Comparison of ENCODE assay signal across 7 mouse cellular contexts in the genomic region with DNA sequence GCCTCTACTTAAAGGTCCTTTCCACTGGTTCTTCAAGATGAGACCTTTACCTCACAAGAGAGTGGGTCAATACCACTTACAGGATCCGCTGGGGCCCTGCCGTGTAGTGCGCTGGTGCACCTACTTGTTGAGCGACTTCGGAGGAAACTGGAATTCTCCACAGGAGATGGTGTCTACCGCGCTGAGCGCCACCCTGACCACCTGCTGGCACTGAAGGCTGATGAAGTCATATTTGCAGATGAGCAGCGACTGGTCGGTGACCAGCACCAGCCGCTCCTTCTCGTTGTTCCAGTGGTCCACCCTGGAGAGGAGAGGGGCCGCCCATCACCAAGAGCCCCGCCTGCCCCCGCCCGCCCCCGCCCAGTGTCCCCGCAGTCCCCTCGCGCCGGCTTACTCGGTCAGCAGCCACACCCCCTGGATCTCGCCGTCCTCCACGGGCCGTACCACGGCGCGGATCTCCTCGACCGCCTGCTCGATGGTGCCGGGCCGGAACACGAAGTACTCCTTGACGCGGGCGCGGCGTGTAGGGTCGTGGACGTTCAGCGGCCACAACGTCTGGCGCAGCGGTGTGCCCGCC. TPM values are rescaled to one million over a fixed set of nuclear protein-coding genes. Genes with fewer than 3 reads are reported as not detected.
A peak's percentile ranks its signal among the peaks of the same experiment; 100 is the strongest.
DNase-seq lines count a peak whose midpoint lies in the region; ATAC-seq and TF ChIP-seq lines count a peak whose summit lies in the region.

No protein-coding gene starts in this region.

- H3K9me3 ChIP-seq in forebrain, embryonic 15.5 days: no peaks in the 10 kb centered on the region
- no peaks in the 10 kb centered on the region for H3K9me3 ChIP-seq in midbrain, embryonic 14.5 days (ENCODE audit: control insufficient read depth, low read length)

- 2% methylated on average over 46 of the region's 47 CpGs for WGBS in forebrain, embryonic 15.5 days
- WGBS in midbrain, embryonic 14.5 days: 2% methylated on average over 47 of the region's 47 CpGs

- no peak for TF ChIP-seq CTCF in bone marrow macrophage, adult 2 months (IDR thresholded peaks at IDR 0.05; ENCODE audit: low read depth, low read length)

- H3K27me3 ChIP-seq in forebrain, embryonic 15.5 days: no peaks in the 10 kb centered on the region
- no peaks in the 10 kb centered on the region for H3K27me3 ChIP-seq in midbrain, embryonic 14.5 days (ENCODE audit: control insufficient read depth, insufficient read depth, low read length)

- H3K36me3 ChIP-seq in forebrain, embryonic 15.5 days: peaks cover 36% of the 10 kb centered on the region
- H3K36me3 ChIP-seq in midbrain, embryonic 14.5 days (ENCODE audit: control insufficient read depth, insufficient read depth, low read length): peaks cover 39% of the 10 kb centered on the region

- peak overlapping the region; percentile 81 for H3K4me2 ChIP-seq in forebrain, embryonic 15.5 days (replicated peaks)
- H3K4me2 ChIP-seq in midbrain, embryonic 14.5 days (ENCODE audit: low read length): peak overlapping the region; percentile 77

- peak; percentile 69 for ATAC-seq in forebrain, embryonic 15.5 days (replicated peaks)
- peak; percentile 68 for ATAC-seq in midbrain, embryonic 14.5 days (ENCODE audit: low FRiP score, low TSS enrichment)

- TF ChIP-seq POLR2A in bone marrow macrophage, adult 2 months (IDR thresholded peaks at IDR 0.05; ENCODE audit: borderline replicate concordance, low read depth, low read length): no peak

- peak overlapping the region; percentile 96 for H3K4me3 ChIP-seq in bone marrow macrophage, adult 2 months (ENCODE audit: insufficient read depth, low read length)
- H3K4me3 ChIP-seq in forebrain, embryonic 15.5 days: peak overlapping the region; percentile 81
- peak overlapping the region; percentile 87 for H3K4me3 ChIP-seq in midbrain, embryonic 14.5 days (replicated peaks; ENCODE audit: low read depth, low read length)

- H3K4me1 ChIP-seq in bone marrow macrophage, adult 2 months (ENCODE audit: control insufficient read depth, insufficient read depth, low read length): peaks cover 5% of the 10 kb centered on the region; the same call in 1 of the 2 replicates
- H3K4me1 ChIP-seq in forebrain, embryonic 15.5 days: peaks cover 19% of the 10 kb centered on the region
- H3K4me1 ChIP-seq in midbrain, embryonic 14.5 days (ENCODE audit: control insufficient read depth, insufficient read depth, low read length): peaks cover 17% of the 10 kb centered on the region

- peak overlapping the region; percentile 38; the same call in 1 of the 2 replicates for H3K27ac ChIP-seq in bone marrow macrophage, adult 2 months (ENCODE audit: insufficient read depth, low read depth, low read length)
- H3K27ac ChIP-seq in forebrain, embryonic 15.5 days (replicated peaks): peak overlapping the region; percentile 58
- peak overlapping the region; percentile 70 for H3K27ac ChIP-seq in midbrain, embryonic 14.5 days (replicated peaks; ENCODE audit: low read depth, low read length)

- peak; percentile 53 to 63 for DNase-seq in right cerebral cortex, postnatal 10 days (ENCODE audit: low spot score in 2 of 2)
- DNase-seq in right cerebral cortex, postnatal 25 days: no peak
- DNase-seq in kidney, postnatal 4 days: peak; percentile 67 to 79
- peak; percentile 41 for DNase-seq in midbrain, embryonic 14.5 days
- DNase-seq in layer of hippocampus, adult 9-10 months (ENCODE audit: low spot score): no peak

- H3K9ac ChIP-seq in forebrain, embryonic 15.5 days (replicated peaks): peak overlapping the region; percentile 72
- peak overlapping the region; percentile 81 for H3K9ac ChIP-seq in midbrain, embryonic 14.5 days (replicated peaks; ENCODE audit: low read length)

RNA-seq across cellular contexts. Expression of a gene that starts 0.4 kb away (rescaled TPM):
- polyA plus RNA-seq in bone marrow macrophage, adult 2 months (2012; ENCODE audit: insufficient read depth, insufficient read length, missing spikeins): 117 and 127 TPM in 2 replicates
- polyA plus RNA-seq in forebrain, embryonic 15.5 days (2015; fragmentation: Nextera tagmentation; extraction: Ambion mirVana): 164 and 171 TPM in 2 replicates
- 203 and 208 TPM in 2 replicates for polyA plus RNA-seq in midbrain, embryonic 14.5 days (2014; fragmentation: Nextera tagmentation; extraction: Ambion mirVana)

RNA-seq across cellular contexts. Expression of a gene that starts 10.5 kb away (rescaled TPM):
- polyA plus RNA-seq in bone marrow macrophage, adult 2 months (2012; ENCODE audit: insufficient read depth, insufficient read length, missing spikeins): not detected in 2 replicates
- polyA plus RNA-seq in forebrain, embryonic 15.5 days (2015; fragmentation: Nextera tagmentation; extraction: Ambion mirVana): 6.4 TPM in 2 replicates
- polyA plus RNA-seq in midbrain, embryonic 14.5 days (2014; fragmentation: Nextera tagmentation; extraction: Ambion mirVana): 6.9 and 8.4 TPM in 2 replicates

RNA-seq across cellular contexts. Expression of a gene that starts 17.9 kb away (rescaled TPM):
- polyA plus RNA-seq in bone marrow macrophage, adult 2 months (2012; ENCODE audit: insufficient read depth, insufficient read length, missing spikeins): 10.0 and 12.7 TPM in 2 replicates
- polyA plus RNA-seq in forebrain, embryonic 15.5 days (2015; fragmentation: Nextera tagmentation; extraction: Ambion mirVana): 58.3 and 62.1 TPM in 2 replicates
- polyA plus RNA-seq in midbrain, embryonic 14.5 days (2014; fragmentation: Nextera tagmentation; extraction: Ambion mirVana): 43.2 and 45.6 TPM in 2 replicates

RNA-seq across cellular contexts. Expression of a gene that starts 20.0 kb away (rescaled TPM):
- polyA plus RNA-seq in bone marrow macrophage, adult 2 months (2012; ENCODE audit: insufficient read depth, insufficient read length, missing spikeins): not detected in 2 replicates
- 5.6 and 5.9 TPM in 2 replicates for polyA plus RNA-seq in forebrain, embryonic 15.5 days (2015; fragmentation: Nextera tagmentation; extraction: Ambion mirVana)
- polyA plus RNA-seq in midbrain, embryonic 14.5 days (2014; fragmentation: Nextera tagmentation; extraction: Ambion mirVana): 0.20 and 0.59 TPM in 2 replicates

Comparison
In these comparisons a context has a peak if more than half of its experiments do, and no peak if none do; other contexts are left out.
1. DNase-seq: peak in right cerebral cortex, postnatal 10 days (2 of 2), kidney, postnatal 4 days (2 of 2) and midbrain, embryonic 14.5 days (single experiment); none in right cerebral cortex, postnatal 25 days (single experiment) and layer of hippocampus, adult 9-10 months (single experiment).
2. Peak in every context shown above with its lines, with median percentiles within 50 percentile points of each other: H3K27ac ChIP-seq and H3K4me3 ChIP-seq.